Mouse (Mus musculus) stomach, embryonic 15.5 days (tissue): ENCODE results near the gene Fbxl17. TPM values are rescaled to one million over a fixed set of nuclear protein-coding genes. Genes with fewer than 3 reads are reported as not detected.
A peak's percentile ranks its signal among the peaks of the same experiment; 100 is the strongest.

Experiments
- ATAC-seq: fragments of 200-750 bp; cut with Nextera tagmentation; 2 replicates; pipeline ENCODE4 v1.8.0; 2017; ENCODE audit warnings: low read depth, moderate number of reproducible peaks, moderate TSS enrichment; ENCODE audit not compliant: insufficient read depth, low FRiP score
- H3K27ac ChIP-seq: fragments of 300-500 bp; sonication (generic); 2 replicates; pipeline ENCODE4 v1.5.1; 2015; ENCODE audit warnings: mild to moderate bottlenecking, inconsistent platforms
- H3K27me3 ChIP-seq: fragments of 300-500 bp; sonication (generic); replicated peaks from 2 replicates; pipeline ENCODE4 v1.6.1; 2015; ENCODE audit warnings: inconsistent platforms
- H3K36me3 ChIP-seq: fragments of 300-500 bp; sonication (generic); 2 replicates; pipeline ENCODE4 v1.6.1; 2015; ENCODE audit warnings: inconsistent platforms
- H3K4me1 ChIP-seq: fragments of 300-500 bp; sonication (generic); 2 replicates; pipeline ENCODE4 v1.6.1; 2015; ENCODE audit warnings: inconsistent platforms
- H3K4me2 ChIP-seq: fragments of 300-500 bp; sonication (generic); 2 replicates; pipeline ENCODE4 v1.6.1; 2015; ENCODE audit warnings: mild to moderate bottlenecking, inconsistent platforms
- H3K4me3 ChIP-seq: fragments of 300-500 bp; sonication (generic); replicated peaks from 2 replicates; pipeline ENCODE4 v1.5.1; 2015; ENCODE audit warnings: inconsistent platforms
- H3K9ac ChIP-seq: fragments of 300-500 bp; sonication (generic); 2 replicates; pipeline ENCODE4 v1.6.1; 2015; ENCODE audit warnings: inconsistent platforms
- H3K9me3 ChIP-seq: fragments of 300-500 bp; sonication (generic); 2 replicates; pipeline ENCODE4 v1.6.1; 2016; ENCODE audit warnings: inconsistent platforms
- whole genome bisulfite sequencing: fragments of 180-500 bp; shearing (Covaris S2); methylation state at CpG from one replicate; pipeline ENCODE4 v1.1.7; 2015; 5-methylcytosine and 5-hydroxymethylcytosine counted together
- microRNA-seq: library from miRNA; unstranded; fragments of <30 nt; microRNA quantifications from one replicate; pipeline ENCODE4, GENCODE M21; 2016
- polyA plus RNA-seq: library from polyadenylated mRNA; unstranded; fragments of >200 nt; fragmentation: Nextera tagmentation; extraction: Ambion mirVana; gene quantifications from 2 replicates; pipeline ENCODE4 v1.2.1, GENCODE M21; 2015

The Fbxl17 gene
- polyA plus RNA-seq, 1 experiment from 2014 or later = 5.9 TPM

- whole genome bisulfite sequencing = 75% methylated on average over 12 of the region's 12 CpGs
- H3K4me3 ChIP-seq = no peak overlapping the region
- H3K27me3 ChIP-seq = no peaks in the 10 kb centered on the region
- no peak overlapping the region for H3K4me2 ChIP-seq
- ATAC-seq = no peak
- no peaks in the 10 kb centered on the region for H3K9me3 ChIP-seq
- H3K9ac ChIP-seq = no peak overlapping the region
- H3K4me1 ChIP-seq = 0 out of 2 replicates have a peak, but pooled peaks cover 6% of the 10 kb centered on the region
- H3K27ac ChIP-seq = peak overlapping the region; percentile 55; the same call in 1 of the 2 replicates
- H3K36me3 ChIP-seq = no peaks in the 10 kb centered on the region
Observed at GRCm38 (mm10) chr17:63007876-63008275, 491.9 kb downstream of the Fbxl17 start.

Small RNAs within 50 kb of the gene (microRNA-seq; reads per million reads assigned to microRNA genes)
- gene Gm24813 = not detected
